Mouse (Mus musculus) myocyte (in vitro differentiated cells): ENCODE results near the gene Tmem209. TPM values are rescaled to one million over a fixed set of nuclear protein-coding genes. Genes with fewer than 3 reads are reported as not detected.

Experiments used
- H3K27me3 ChIP-seq: one replicate; pipeline ENCODE4 v1.6.1; 2011; ENCODE audit not compliant: control insufficient read depth, insufficient read depth, insufficient read length
- H3K36me3 ChIP-seq: one replicate; pipeline ENCODE4 v1.6.1; 2011; ENCODE audit not compliant: control insufficient read depth, insufficient read depth
- H3K4me2 ChIP-seq: one replicate; pipeline ENCODE4 v1.6.1; 2011; ENCODE audit warnings: low read depth, control low read depth
- H3K4me3 ChIP-seq: one replicate; pipeline ENCODE4 v1.5.1; 2011; ENCODE audit warnings: mild to moderate bottlenecking, control low read depth, moderate library complexity
- H3K79me2 ChIP-seq: one replicate; pipeline ENCODE4 v1.6.1; 2011; ENCODE audit not compliant: control insufficient read depth, insufficient read depth
- H3ac ChIP-seq: one replicate; pipeline ENCODE4 v1.6.1; 2011; ENCODE audit not compliant: control insufficient read depth, insufficient read length
- CEBPB ChIP-seq: IDR thresholded peaks from 2 replicates; pipeline ENCODE4 v1.6.1; 2011; ENCODE audit warnings: mild to moderate bottlenecking, moderate library complexity; ENCODE audit not compliant: poor library complexity, insufficient read depth, severe bottlenecking
- E2F4 ChIP-seq: IDR thresholded peaks from one replicate; pipeline ENCODE4 v1.6.1; 2011; ENCODE audit warnings: mild to moderate bottlenecking, control low read depth, moderate library complexity; ENCODE audit not compliant: insufficient read depth
- MAX ChIP-seq: IDR thresholded peaks from one replicate; pipeline ENCODE4 v1.6.1; 2011; ENCODE audit warnings: low read depth, mild to moderate bottlenecking, control low read depth
- MYOD1 ChIP-seq, 3 experiments: IDR thresholded peaks; one replicate each; pipeline ENCODE4 v1.6.1; 2011; ENCODE audit warnings: control low read depth in 2 of 3, low read depth in 2 of 3, mild to moderate bottlenecking in 2 of 3, moderate library complexity in 1 of 3; ENCODE audit not compliant: insufficient read length in 2 of 3, control insufficient read depth in 1 of 3
- MYOG ChIP-seq, 3 experiments: IDR thresholded peaks; one replicate each; pipeline ENCODE4 v1.6.1; 2011; ENCODE audit warnings: control low read depth in 2 of 3, low read depth in 2 of 3, mild to moderate bottlenecking in 2 of 3; ENCODE audit not compliant: insufficient read length in 2 of 3, control insufficient read depth in 1 of 3, insufficient read depth in 1 of 3
- POLR2A ChIP-seq: IDR thresholded peaks from one replicate; pipeline ENCODE4 v1.6.1; 2011; ENCODE audit warnings: low read depth, mild to moderate bottlenecking, control low read depth, moderate library complexity; ENCODE audit not compliant: insufficient read length
- POLR2AphosphoS2 ChIP-seq: IDR thresholded peaks from one replicate; pipeline ENCODE4 v1.6.1; 2011; ENCODE audit warnings: low read depth, control low read depth; ENCODE audit not compliant: insufficient read length
- SRF ChIP-seq: IDR thresholded peaks from one replicate; pipeline ENCODE4 v1.6.1; 2011; ENCODE audit warnings: low read depth; ENCODE audit not compliant: control insufficient read depth, insufficient read length
- TCF12 ChIP-seq: IDR thresholded peaks from one replicate; pipeline ENCODE4 v1.6.1; 2011; ENCODE audit warnings: mild to moderate bottlenecking, control low read depth; ENCODE audit not compliant: poor library complexity, insufficient read depth, severe bottlenecking
- TCF3 ChIP-seq: IDR thresholded peaks from one replicate; pipeline ENCODE4 v1.6.1; 2011; ENCODE audit warnings: low read depth, control low read depth; ENCODE audit not compliant: insufficient read length
- USF1 ChIP-seq: IDR thresholded peaks from one replicate; pipeline ENCODE4 v1.6.1; 2011; ENCODE audit warnings: low read depth, mild to moderate bottlenecking, control low read depth, moderate library complexity
- polyA plus RNA-seq: library from polyadenylated mRNA; unstranded; fragments of >200 nt; fragmentation: generic; extraction: Trizol; gene quantifications from one replicate; pipeline ENCODE4 v1.2.1, GENCODE M21; 2012; ENCODE audit warnings: missing spikeins

Gene Tmem209
- polyA plus RNA-seq, 1 experiment, result 24.3 TPM

GRCm38 (mm10) chr6:30476025-30476765 lies 33.4 kb downstream of the Tmem209 start:
- TF ChIP-seq USF1, result no peak
- no peak for TF ChIP-seq SRF
- no peak for TF ChIP-seq MYOD1 (IDR thresholded peaks at IDR 0.05; ENCODE audit: control insufficient read depth in 1 of 3, insufficient read length in 2 of 3, low read depth in 2 of 3)
- no peak for TF ChIP-seq POLR2A
- TF ChIP-seq POLR2AphosphoS2, result no peak
- TF ChIP-seq TCF3, result no peak
- Histone ChIP-seq H3ac (no peak overlapping the region), H3K79me2 (no peaks in the 10 kb centered on the region), H3K36me3 (peaks cover 17% of the 10 kb centered on the region), H3K4me3 (no peak overlapping the region), H3K27me3 (no peaks in the 10 kb centered on the region), H3K4me2 (no peak overlapping the region)

DNA sequence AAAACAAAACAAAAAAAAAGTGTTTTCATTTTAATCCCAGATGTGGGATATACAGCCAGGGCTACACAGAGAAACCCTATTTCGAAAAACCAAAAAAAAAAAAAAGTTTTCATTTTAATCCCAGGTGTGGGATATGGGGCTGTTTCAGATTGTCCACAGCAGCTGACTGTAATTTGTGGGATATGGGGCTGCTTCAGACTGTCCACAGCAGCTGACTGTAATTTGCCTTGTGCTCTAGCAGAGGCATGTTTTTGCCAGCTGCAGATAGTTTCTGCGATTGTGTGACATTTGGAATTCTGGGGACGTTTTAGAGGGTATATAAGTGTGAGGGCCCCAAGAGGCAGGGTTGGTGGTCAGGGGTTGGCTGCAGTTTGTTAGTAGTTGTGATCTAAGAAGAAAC lies 37.9 kb downstream of the Tmem209 start:
- H3ac ChIP-seq, result no peak overlapping the region
- no peaks in the 10 kb centered on the region for H3K79me2 ChIP-seq
- no peaks in the 10 kb centered on the region for H3K36me3 ChIP-seq
- no peak overlapping the region for H3K4me3 ChIP-seq
- peak in 2 of 3 experiments; percentile 32 to 51 for TF ChIP-seq MYOD1 (IDR thresholded peaks at IDR 0.05; ENCODE audit: control insufficient read depth in 1 of 3, insufficient read length in 2 of 3, low read depth in 2 of 3)
- TF ChIP-seq POLR2A, result no peak
- no peak for TF ChIP-seq USF1
- no peak for TF ChIP-seq CEBPB
- peak in 1 of 3 experiments; percentile 22 for TF ChIP-seq MYOG (IDR thresholded peaks at IDR 0.05; ENCODE audit: control insufficient read depth in 1 of 3, insufficient read depth in 1 of 3, insufficient read length in 2 of 3, low read depth in 2 of 3)
- TF ChIP-seq TCF12, result peak; percentile 10
- TF ChIP-seq TCF3, result no peak
- TF ChIP-seq E2F4, result no peak
- H3K27me3 ChIP-seq, result no peaks in the 10 kb centered on the region
- H3K4me2 ChIP-seq, result no peak overlapping the region

DNA sequence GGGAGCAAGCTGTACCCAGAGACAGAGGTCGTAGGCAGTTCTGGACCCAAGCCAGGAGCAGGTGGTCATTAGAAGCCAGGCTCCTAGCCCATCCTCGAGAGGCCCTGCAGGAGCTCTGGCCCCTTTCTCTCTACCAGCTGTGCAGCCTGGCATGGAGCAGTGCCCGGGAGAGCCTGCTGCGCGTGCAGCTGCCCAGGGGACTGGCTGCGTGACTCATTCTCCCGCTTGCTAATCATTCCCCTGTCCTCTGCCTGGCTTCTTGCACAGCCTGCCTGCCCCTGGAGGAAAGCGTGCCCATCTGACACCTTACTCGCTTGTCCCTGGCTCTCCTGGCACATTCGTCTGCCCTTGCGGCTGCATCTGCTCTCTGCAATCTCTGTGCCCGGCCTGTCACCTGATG lies 40.2 kb downstream of the Tmem209 start:
- Histone ChIP-seq H3K36me3 (no peaks in the 10 kb centered on the region), H3ac (no peak overlapping the region), H3K79me2 (no peaks in the 10 kb centered on the region), H3K4me3 (no peak overlapping the region), H3K27me3 (no peaks in the 10 kb centered on the region), H3K4me2 (peak overlapping the region; percentile 69)
- TF ChIP-seq TCF3 (peak; percentile 93), MYOD1 (IDR thresholded peaks at IDR 0.05; ENCODE audit: control insufficient read depth in 1 of 3, insufficient read length in 2 of 3, low read depth in 2 of 3) (peak in 2 of 3 experiments; percentile 95 to 96), POLR2AphosphoS2 (no peak), MYOG (IDR thresholded peaks at IDR 0.05; ENCODE audit: control insufficient read depth in 1 of 3, insufficient read depth in 1 of 3, insufficient read length in 2 of 3, low read depth in 2 of 3) (peak; percentile 97 to 98 (median 98)), MAX (no peak)

DNA sequence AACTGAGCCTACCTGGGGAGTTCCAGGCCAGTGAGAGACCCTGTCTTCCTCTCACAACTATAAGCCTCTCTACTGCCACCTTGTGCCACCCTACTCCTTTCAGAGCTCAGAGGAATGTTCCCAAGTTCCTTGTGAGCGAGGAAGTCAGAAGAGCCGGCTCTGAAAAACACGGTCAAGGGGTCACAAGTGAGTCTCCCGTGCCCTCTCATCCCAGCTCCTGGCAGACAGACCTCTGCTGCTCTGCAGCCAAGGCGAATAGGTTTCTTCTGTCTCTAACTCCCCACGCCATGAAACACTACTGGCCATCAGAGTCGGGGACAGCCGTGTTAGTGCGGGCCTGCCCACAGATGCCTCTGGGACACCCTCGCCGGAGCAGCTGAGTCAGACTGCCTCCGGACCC lies 40.9 kb downstream of the Tmem209 start:
- Histone ChIP-seq H3K4me3 (no peak overlapping the region), H3K4me2 (peak overlapping the region; percentile 69)
- no peak for TF ChIP-seq POLR2A
- TF ChIP-seq MYOG (IDR thresholded peaks at IDR 0.05; ENCODE audit: control insufficient read depth in 1 of 3, insufficient read depth in 1 of 3, insufficient read length in 2 of 3, low read depth in 2 of 3), result no peak
- peak in 1 of 3 experiments; percentile 8 for TF ChIP-seq MYOD1 (IDR thresholded peaks at IDR 0.05; ENCODE audit: control insufficient read depth in 1 of 3, insufficient read length in 2 of 3, low read depth in 2 of 3)

DNA sequence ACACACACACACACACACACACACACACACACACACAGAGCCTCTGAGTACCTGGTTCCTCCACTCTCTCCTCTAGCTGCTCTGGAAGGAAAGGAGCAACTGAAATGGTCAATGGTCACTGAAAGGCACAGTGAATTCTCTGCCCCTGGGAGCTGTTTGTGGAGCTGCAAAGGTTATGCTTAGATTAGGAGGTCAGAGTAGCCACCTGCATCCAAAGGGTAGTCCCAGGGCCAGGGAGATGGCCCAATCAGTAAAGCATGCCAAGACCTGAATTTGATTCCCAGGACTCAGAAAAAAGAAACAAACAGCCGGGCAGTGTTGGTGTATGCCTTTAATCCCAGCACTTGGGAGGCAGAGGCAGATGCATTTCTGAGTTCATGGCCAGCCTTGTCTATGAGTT lies 41.5 kb downstream of the Tmem209 start:
- Histone ChIP-seq H3K36me3 (no peaks in the 10 kb centered on the region), H3K4me3 (no peak overlapping the region), H3K4me2 (no peak overlapping the region)

More for the DNA sequence above, 40.9 kb downstream of the Tmem209 start:
- H3ac ChIP-seq, result no peak overlapping the region
- no peaks in the 10 kb centered on the region for H3K79me2 ChIP-seq
- H3K36me3 ChIP-seq, result no peaks in the 10 kb centered on the region
- no peaks in the 10 kb centered on the region for H3K27me3 ChIP-seq

More for the DNA sequence above, 41.5 kb downstream of the Tmem209 start:
- H3ac ChIP-seq, result no peak overlapping the region
- TF ChIP-seq E2F4 (no peak), TCF3 (no peak), CEBPB (no peak), MYOG (IDR thresholded peaks at IDR 0.05; ENCODE audit: control insufficient read depth in 1 of 3, insufficient read depth in 1 of 3, insufficient read length in 2 of 3, low read depth in 2 of 3) (no peak), POLR2A (no peak), TCF12 (no peak), USF1 (no peak)
- H3K79me2 ChIP-seq, result no peaks in the 10 kb centered on the region
- H3K27me3 ChIP-seq, result no peaks in the 10 kb centered on the region
